Mouse (Mus musculus): ENCODE results near the gene Camkmt. TPM values are rescaled to one million over a fixed set of nuclear protein-coding genes. Genes with fewer than 3 reads are reported as not detected.

Gene Camkmt
- polyA plus RNA-seq, 1 experiment, result 0.31 TPM

- Histone ChIP-seq H3K27me3 (ENCODE audit: control insufficient read depth) (peaks cover 35% of the 10 kb centered on the region), H3K9me3 (ENCODE audit: control insufficient read depth, low read length) (no peaks in the 10 kb centered on the region), H3K4me1 (ENCODE audit: control insufficient read depth) (no peaks in the 10 kb centered on the region), H3K36me3 (ENCODE audit: control insufficient read depth) (no peaks in the 10 kb centered on the region), H3K4me3 (replicated peaks) (no peak overlapping the region)
- TF ChIP-seq GATA1 (IDR thresholded peaks at IDR 0.05; ENCODE audit: low read length) (no peak), TAL1 (IDR thresholded peaks at IDR 0.05; ENCODE audit: low read length) (no peak)
Measured at GRCm38 (mm10) chr17:85481241-85481640, 390.9 kb downstream of the Camkmt start.

- H3K27me3 ChIP-seq (ENCODE audit: control insufficient read depth), result peaks cover 53% of the 10 kb centered on the region
Measured at GRCm38 (mm10) chr17:85483086-85483485, 392.7 kb downstream of the Camkmt start.

GRCm38 (mm10) chr17:85484015-85484414 is 393.7 kb downstream of the Camkmt start:
- H3K4me1 ChIP-seq (ENCODE audit: control insufficient read depth), result no peaks in the 10 kb centered on the region
- H3K36me3 ChIP-seq (ENCODE audit: control insufficient read depth), result no peaks in the 10 kb centered on the region
- no peak overlapping the region for H3K4me3 ChIP-seq (replicated peaks)
- H3K27me3 ChIP-seq (ENCODE audit: control insufficient read depth), result peaks cover 59% of the 10 kb centered on the region
- TF ChIP-seq GATA1 (IDR thresholded peaks at IDR 0.05; ENCODE audit: low read length), result no peak
- no peaks in the 10 kb centered on the region for H3K9me3 ChIP-seq (ENCODE audit: control insufficient read depth, low read length)

More at GRCm38 (mm10) chr17:85483086-85483485, 392.7 kb downstream of the Camkmt start:
- Histone ChIP-seq H3K9me3 (ENCODE audit: control insufficient read depth, low read length) (no peaks in the 10 kb centered on the region), H3K4me3 (replicated peaks) (no peak overlapping the region), H3K4me1 (ENCODE audit: control insufficient read depth) (no peaks in the 10 kb centered on the region), H3K36me3 (ENCODE audit: control insufficient read depth) (no peaks in the 10 kb centered on the region)
- TF ChIP-seq GATA1 (IDR thresholded peaks at IDR 0.05; ENCODE audit: low read length), result no peak
- no peak for TF ChIP-seq TAL1 (IDR thresholded peaks at IDR 0.05; ENCODE audit: low read length)

GRCm38 (mm10) chr17:85484526-85484925 is 394.2 kb downstream of the Camkmt start:
- no peak for TF ChIP-seq TAL1 (IDR thresholded peaks at IDR 0.05; ENCODE audit: low read length)
- no peak for TF ChIP-seq GATA1 (IDR thresholded peaks at IDR 0.05; ENCODE audit: low read length)
- peaks cover 65% of the 10 kb centered on the region for H3K27me3 ChIP-seq (ENCODE audit: control insufficient read depth)
- no peaks in the 10 kb centered on the region for H3K4me1 ChIP-seq (ENCODE audit: control insufficient read depth)
- no peaks in the 10 kb centered on the region for H3K36me3 ChIP-seq (ENCODE audit: control insufficient read depth)
- no peaks in the 10 kb centered on the region for H3K9me3 ChIP-seq (ENCODE audit: control insufficient read depth, low read length)
- no peak overlapping the region for H3K4me3 ChIP-seq (replicated peaks)

GRCm38 (mm10) chr17:85485065-85485945 is 395.0 kb downstream of the Camkmt start:
- Histone ChIP-seq H3K4me3 (replicated peaks) (no peak overlapping the region), H3K27me3 (ENCODE audit: control insufficient read depth) (peaks cover 72% of the 10 kb centered on the region), H3K36me3 (ENCODE audit: control insufficient read depth) (no peaks in the 10 kb centered on the region), H3K4me1 (ENCODE audit: control insufficient read depth) (no peaks in the 10 kb centered on the region), H3K9me3 (ENCODE audit: control insufficient read depth, low read length) (no peaks in the 10 kb centered on the region)
- TF ChIP-seq GATA1 (IDR thresholded peaks at IDR 0.05; ENCODE audit: low read length) (no peak), TAL1 (IDR thresholded peaks at IDR 0.05; ENCODE audit: low read length) (no peak)

GRCm38 (mm10) chr17:85485946-85486533 is 395.7 kb downstream of the Camkmt start:
- Histone ChIP-seq H3K27me3 (ENCODE audit: control insufficient read depth) (peaks cover 79% of the 10 kb centered on the region), H3K9me3 (ENCODE audit: control insufficient read depth, low read length) (no peaks in the 10 kb centered on the region), H3K4me1 (ENCODE audit: control insufficient read depth) (no peaks in the 10 kb centered on the region), H3K36me3 (ENCODE audit: control insufficient read depth) (no peaks in the 10 kb centered on the region), H3K4me3 (replicated peaks) (no peak overlapping the region)
- TF ChIP-seq GATA1 (IDR thresholded peaks at IDR 0.05; ENCODE audit: low read length) (no peak), TAL1 (IDR thresholded peaks at IDR 0.05; ENCODE audit: low read length) (no peak)

GRCm38 (mm10) chr17:85486585-85487480 is 396.5 kb downstream of the Camkmt start:
- Histone ChIP-seq H3K36me3 (ENCODE audit: control insufficient read depth) (no peaks in the 10 kb centered on the region), H3K27me3 (ENCODE audit: control insufficient read depth) (peaks cover 80% of the 10 kb centered on the region), H3K9me3 (ENCODE audit: control insufficient read depth, low read length) (no peaks in the 10 kb centered on the region), H3K4me3 (replicated peaks) (no peak overlapping the region), H3K4me1 (ENCODE audit: control insufficient read depth) (no peaks in the 10 kb centered on the region)
- no peak for TF ChIP-seq TAL1 (IDR thresholded peaks at IDR 0.05; ENCODE audit: low read length)
- no peak for TF ChIP-seq GATA1 (IDR thresholded peaks at IDR 0.05; ENCODE audit: low read length)

GRCm38 (mm10) chr17:85487531-85487930 is 397.2 kb downstream of the Camkmt start:
- TF ChIP-seq GATA1 (IDR thresholded peaks at IDR 0.05; ENCODE audit: low read length), result no peak
- no peak for TF ChIP-seq TAL1 (IDR thresholded peaks at IDR 0.05; ENCODE audit: low read length)
- H3K4me1 ChIP-seq (ENCODE audit: control insufficient read depth), result no peaks in the 10 kb centered on the region
- no peak overlapping the region for H3K4me3 ChIP-seq (replicated peaks)
- H3K36me3 ChIP-seq (ENCODE audit: control insufficient read depth), result no peaks in the 10 kb centered on the region
- H3K9me3 ChIP-seq (ENCODE audit: control insufficient read depth, low read length), result no peaks in the 10 kb centered on the region
- peaks cover 80% of the 10 kb centered on the region for H3K27me3 ChIP-seq (ENCODE audit: control insufficient read depth)

Measured in erythroblast, embryonic 14.5 days (primary cell).